Mouse (Mus musculus): Measurements from ENCODE around the gene Ubxn11.

- no peak for TF ChIP-seq CTCF (IDR thresholded peaks at IDR 0.05; ENCODE audit: extremely low read depth, insufficient read depth, insufficient read length, insufficient replicate concordance)
- TF ChIP-seq POLR2A (IDR thresholded peaks at IDR 0.05; ENCODE audit: low read depth, low read length), result no peak
Measured at GRCm38 (mm10) chr4:134120916-134121315, 18.5 kb downstream of the Ubxn11 start.

Measured in spleen, adult 2 months (tissue).